Mouse (Mus musculus) cortical plate, adult 2 months (tissue): Measurements from ENCODE around the gene Tubg2. TPM values are rescaled to one million over a fixed set of nuclear protein-coding genes. Genes with fewer than 3 reads are reported as not detected.
A peak's percentile ranks its signal among the peaks of the same experiment; 100 is the strongest.

ENCODE experiments used
- H3K27ac ChIP-seq: fragments of 200-500 bp; 2 replicates; pipeline ENCODE4 v1.5.1; 2012; ENCODE audit warnings: low read length, control low read depth, inconsistent platforms; ENCODE audit not compliant: insufficient read depth
- H3K4me1 ChIP-seq: fragments of 200-500 bp; 2 replicates; pipeline ENCODE4 v1.6.1; 2011; ENCODE audit warnings: low read length; ENCODE audit not compliant: control insufficient read depth, insufficient read depth
- H3K4me3 ChIP-seq: fragments of 200-500 bp; 2 replicates; pipeline ENCODE4 v1.5.1; 2011; ENCODE audit warnings: mild to moderate bottlenecking, low read length, control low read depth; ENCODE audit not compliant: insufficient read depth
- CTCF ChIP-seq: fragments of 200-500 bp; IDR thresholded peaks from 2 replicates; pipeline ENCODE4 v1.5.1; 2011; ENCODE audit warnings: mild to moderate bottlenecking, control low read depth, low read length; ENCODE audit not compliant: insufficient read depth; ENCODE audit errors: extremely low read depth
- POLR2A ChIP-seq: fragments of 200-500 bp; IDR thresholded peaks from 2 replicates; pipeline ENCODE4 v1.6.1; 2011; ENCODE audit warnings: mild to moderate bottlenecking, low read length, control low read depth; ENCODE audit not compliant: insufficient read depth; ENCODE audit errors: extremely low read depth
- polyA plus RNA-seq: library from polyadenylated mRNA; depleted of rRNA; stranded (reverse); fragments of >200 nt; gene quantifications from 2 replicates; pipeline ENCODE4 v1.2.3, GENCODE M21; 2012

The Tubg2 gene
- polyA plus RNA-seq, 1 experiment, result 57.9 TPM

- TF ChIP-seq CTCF (no peak), POLR2A (no peak)
- H3K4me1 ChIP-seq, result peaks cover 5% of the 10 kb centered on the region
- H3K4me3 ChIP-seq, result peak overlapping the region; percentile 77
- H3K27ac ChIP-seq, result peak overlapping the region; percentile 82
These were observed 20.0 kb downstream of the Tubg2 start for GRCm38 (mm10) chr11:101175636-101176116.

- H3K4me1 ChIP-seq, result peaks cover 5% of the 10 kb centered on the region
- TF ChIP-seq POLR2A (no peak), CTCF (0 out of 2 replicates have a peak, but pooled peaks have one; percentile 8)
- H3K4me3 ChIP-seq, result peak overlapping the region; percentile 77
- peak overlapping the region; percentile 82 for H3K27ac ChIP-seq
These were observed 20.5 kb downstream of the Tubg2 start for GRCm38 (mm10) chr11:101176117-101176691.

- peaks cover 5% of the 10 kb centered on the region for H3K4me1 ChIP-seq
- H3K4me3 ChIP-seq, result peak overlapping the region; percentile 77
- H3K27ac ChIP-seq, result no peak overlapping the region
- no peak for TF ChIP-seq POLR2A
- TF ChIP-seq CTCF, result peak; percentile 52
These were observed 21.4 kb downstream of the Tubg2 start for GRCm38 (mm10) chr11:101176933-101177773.

GRCm38 (mm10) chr11:101178061-101179058 lies 22.7 kb downstream of the Tubg2 start:
- TF ChIP-seq POLR2A (no peak), CTCF (no peak)
- Histone ChIP-seq H3K27ac (no peak overlapping the region), H3K4me1 (no peaks in the 10 kb centered on the region; the same call in 1 of the 2 replicates), H3K4me3 (peak overlapping the region; percentile 77; the same call in 1 of the 2 replicates)

DNA sequence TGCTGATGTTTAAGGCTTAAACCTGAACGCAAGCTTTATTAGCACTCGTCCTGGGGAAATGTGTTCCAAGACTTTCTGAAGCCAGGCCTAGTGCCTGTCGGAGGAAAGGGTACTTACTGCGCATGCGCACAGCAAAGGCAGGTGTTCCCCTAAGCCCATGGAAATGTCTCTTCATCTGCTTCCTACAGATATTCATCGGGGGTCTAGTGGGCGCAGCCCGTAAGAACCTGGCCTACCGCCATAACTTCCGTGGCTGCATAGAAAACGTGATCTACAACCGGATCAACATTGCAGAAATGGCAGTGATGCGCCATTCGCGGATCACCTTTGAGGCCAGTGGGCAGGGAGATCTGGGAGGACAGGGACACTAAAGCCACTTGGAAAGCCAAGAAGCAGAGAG lies 23.6 kb downstream of the Tubg2 start:
- TF ChIP-seq POLR2A, result no peak
- no peak for TF ChIP-seq CTCF
- H3K4me3 ChIP-seq, result no peak overlapping the region
- H3K4me1 ChIP-seq, result no peaks in the 10 kb centered on the region; the same call in 1 of the 2 replicates
- H3K27ac ChIP-seq, result no peak overlapping the region

- TF ChIP-seq CTCF, result no peak
- TF ChIP-seq POLR2A, result no peak
- Histone ChIP-seq H3K4me1 (no peaks in the 10 kb centered on the region; the same call in 1 of the 2 replicates), H3K4me3 (no peak overlapping the region)
These were observed 24.6 kb downstream of the Tubg2 start for GRCm38 (mm10) chr11:101180261-101180660.

DNA sequence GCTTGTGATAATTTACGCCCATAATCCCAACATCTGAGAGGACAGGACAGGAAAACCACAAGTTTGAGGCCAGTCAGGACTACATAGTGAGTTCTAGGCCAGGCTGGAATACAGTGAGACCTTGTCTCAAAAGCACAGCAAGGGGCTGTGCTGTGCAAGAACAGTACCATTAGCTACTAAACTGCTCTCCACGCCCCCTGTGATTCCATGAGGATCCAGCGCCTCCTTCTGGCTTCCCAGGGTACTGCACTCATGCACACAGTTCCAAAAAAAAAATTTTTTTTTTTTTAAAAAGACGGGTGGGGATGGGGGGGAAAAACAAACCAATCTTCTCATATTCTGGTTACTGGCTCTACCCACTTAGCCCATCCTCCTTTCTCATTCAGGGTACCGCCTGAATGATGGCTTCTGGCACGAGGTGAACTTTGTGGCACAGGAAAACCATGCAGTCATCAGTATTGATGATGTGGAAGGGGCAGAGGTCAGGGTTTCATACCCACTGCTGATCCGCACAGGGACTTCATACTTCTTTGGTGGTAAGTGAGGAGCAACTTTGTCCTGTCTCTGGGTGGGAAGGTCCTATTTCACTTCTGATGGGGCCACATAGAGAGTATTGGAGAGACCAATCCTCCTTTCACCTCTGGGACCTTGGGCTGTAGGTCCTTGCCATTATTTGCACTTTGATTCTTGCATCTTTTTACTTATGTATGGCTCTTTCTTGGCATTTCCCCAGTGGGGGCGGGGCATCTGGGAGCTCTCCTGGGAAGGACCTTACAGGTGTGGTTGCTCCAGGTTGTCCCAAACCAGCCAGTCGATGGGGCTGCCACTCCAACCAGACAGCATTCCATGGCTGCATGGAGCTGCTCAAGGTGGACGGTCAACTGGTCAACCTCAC lies 25.4 kb downstream of the Tubg2 start:
- TF ChIP-seq POLR2A (no peak), CTCF (peak; percentile 79)
- H3K27ac ChIP-seq, result no peak overlapping the region
- H3K4me1 ChIP-seq, result no peaks in the 10 kb centered on the region
- H3K4me3 ChIP-seq, result no peak overlapping the region

More at GRCm38 (mm10) chr11:101180261-101180660, 24.6 kb downstream of the Tubg2 start:
- no peak overlapping the region for H3K27ac ChIP-seq

DNA sequence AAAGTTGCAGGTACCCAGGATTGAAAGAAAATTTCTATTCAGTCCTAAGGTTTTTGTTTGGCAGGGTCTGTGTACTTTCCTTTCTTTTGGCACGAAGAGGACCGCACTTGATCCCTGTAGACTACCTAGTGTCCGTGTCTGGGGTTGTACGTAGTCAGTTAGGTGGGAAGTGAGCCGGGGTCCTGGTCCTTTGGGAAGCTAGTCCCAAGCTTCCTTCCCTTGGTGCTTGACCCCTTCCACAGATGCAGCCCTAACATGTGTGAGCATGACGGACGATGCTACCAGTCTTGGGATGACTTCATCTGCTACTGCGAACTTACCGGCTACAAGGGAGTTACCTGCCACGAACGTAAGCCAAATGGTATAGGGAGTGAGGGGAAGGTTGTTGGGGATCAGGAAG lies 26.3 kb downstream of the Tubg2 start:
- no peaks in the 10 kb centered on the region for H3K4me1 ChIP-seq
- H3K27ac ChIP-seq, result no peak overlapping the region
- H3K4me3 ChIP-seq, result no peak overlapping the region
- TF ChIP-seq POLR2A (no peak), CTCF (no peak)
